Mouse (Mus musculus): ENCODE measurements around the gene Hsd17b11.
"Not testable (repeated sequence)": the region's sequence is repeated elsewhere in the genome, so short reads cannot be mapped to it uniquely, and the experiment has no call there.

The Hsd17b11 gene

DNA sequence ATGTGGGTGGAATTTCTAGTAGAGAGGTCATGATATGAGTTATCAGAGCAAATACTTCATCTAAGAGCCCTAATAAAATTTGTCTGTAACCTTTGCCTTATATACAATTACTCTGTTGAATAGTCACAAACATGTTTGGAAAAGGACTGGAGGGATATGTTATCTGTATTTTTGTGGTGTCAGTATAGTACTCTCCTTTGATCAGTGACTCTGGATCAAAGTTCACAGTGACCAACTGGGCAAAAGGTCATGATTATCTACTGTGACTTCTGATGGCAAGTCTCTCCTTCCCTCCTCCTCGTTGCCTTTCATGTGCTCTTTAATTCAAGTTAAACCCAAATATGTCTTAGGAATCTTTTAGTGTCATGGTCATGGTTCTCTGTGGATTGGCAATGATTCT lies 14.1 kb upstream of the Hsd17b11 start:
- DNase-seq (ENCODE audit: low spot score) = no peak

- DNase-seq (ENCODE audit: low spot score) = no peak
Observed at GRCm38 (mm10) chr5:104035066-104035465, 13.3 kb upstream of the Hsd17b11 start.

GRCm38 (mm10) chr5:104032434-104033097 lies 10.8 kb upstream of the Hsd17b11 start:
- no peak for DNase-seq (ENCODE audit: low spot score)

- no peak for DNase-seq (ENCODE audit: low spot score)
Observed at GRCm38 (mm10) chr5:104025245-104025854, 3.6 kb upstream of the Hsd17b11 start.

DNA sequence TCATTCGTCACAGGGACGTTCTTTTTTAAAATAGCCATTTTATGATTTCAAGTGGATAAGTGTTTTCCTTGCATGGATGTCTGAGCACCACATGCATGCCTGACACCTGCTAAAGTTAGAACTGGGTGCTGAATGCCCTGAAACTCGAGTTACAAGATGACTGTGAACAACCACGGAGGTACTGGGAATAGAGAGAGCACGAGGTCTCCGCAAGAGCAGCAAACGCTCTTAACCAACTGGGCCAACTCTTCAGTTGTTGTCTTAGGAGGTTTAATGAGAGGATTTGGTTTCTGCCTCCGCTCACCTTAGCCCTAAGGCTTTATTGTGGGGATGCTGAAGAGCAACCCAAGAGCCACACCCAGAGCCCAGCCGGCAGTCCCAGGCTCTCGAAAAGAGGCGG lies 3.0 kb upstream of the Hsd17b11 start:
- DNase-seq (ENCODE audit: low spot score) = no peak

DNA sequence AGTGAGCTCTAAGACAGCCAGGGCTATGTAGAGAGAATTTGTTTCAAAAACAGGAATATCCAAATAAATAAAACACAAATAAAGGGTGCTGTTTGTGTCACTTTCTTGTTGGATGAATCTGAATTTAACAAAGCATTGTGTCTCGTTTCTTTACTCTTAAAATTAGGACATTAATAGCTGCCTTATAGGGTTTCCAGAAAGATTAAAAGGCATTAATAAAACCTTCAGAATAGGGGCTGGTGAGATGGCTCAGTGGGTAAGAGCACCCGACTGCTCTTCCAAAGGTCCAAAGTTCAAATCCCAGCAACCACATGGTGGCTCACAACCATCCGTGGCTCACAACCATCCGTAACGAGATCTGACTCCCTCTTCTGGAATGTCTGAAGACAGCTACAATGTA lies 2.5 kb upstream of the Hsd17b11 start:
- not testable (repeated sequence) for DNase-seq (ENCODE audit: low spot score)

DNA sequence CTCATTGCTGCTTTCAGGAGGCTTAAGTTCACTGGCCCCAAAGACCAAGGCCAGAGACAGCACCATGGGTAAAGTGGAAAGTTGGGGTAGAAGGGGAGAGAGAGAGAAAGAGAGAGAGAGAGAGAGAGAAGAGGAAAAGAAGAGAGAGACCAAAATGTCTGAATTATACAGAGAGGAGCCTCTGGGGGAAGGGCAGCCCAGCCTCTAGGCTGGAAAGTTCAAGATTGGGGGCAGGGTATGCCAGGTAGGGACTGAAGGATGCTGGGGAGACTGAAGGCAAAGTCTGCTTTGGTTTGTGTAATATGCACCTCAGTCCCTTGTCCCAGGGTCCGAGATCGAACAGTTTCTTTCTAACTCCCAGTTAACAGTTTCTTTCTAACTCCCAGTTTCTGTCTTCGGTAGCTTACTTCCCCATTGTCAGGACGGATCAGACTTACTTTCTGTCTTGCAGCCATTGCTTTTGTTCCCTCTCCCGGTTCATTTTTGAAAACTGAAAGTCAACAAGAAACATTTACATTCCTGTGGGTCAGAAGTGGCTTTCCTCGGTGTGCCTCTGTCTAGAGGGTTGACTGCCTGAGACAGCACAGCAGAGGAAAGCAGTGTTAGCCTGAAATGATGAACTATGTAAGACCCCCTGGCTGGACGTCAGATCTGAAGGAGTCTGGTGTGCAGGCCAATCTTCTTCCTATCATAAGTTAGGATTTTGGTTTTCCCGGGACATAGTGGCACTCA lies 1.7 kb upstream of the Hsd17b11 start:
- no peak for DNase-seq (ENCODE audit: low spot score)

GRCm38 (mm10) chr5:104022558-104022957 lies 839 bp upstream of the Hsd17b11 start:
- no peak for DNase-seq (ENCODE audit: low spot score)

- DNase-seq (ENCODE audit: low spot score) = no peak
Observed at GRCm38 (mm10) chr5:104011419-104011818, 10.3 kb downstream of the Hsd17b11 start.

DNA sequence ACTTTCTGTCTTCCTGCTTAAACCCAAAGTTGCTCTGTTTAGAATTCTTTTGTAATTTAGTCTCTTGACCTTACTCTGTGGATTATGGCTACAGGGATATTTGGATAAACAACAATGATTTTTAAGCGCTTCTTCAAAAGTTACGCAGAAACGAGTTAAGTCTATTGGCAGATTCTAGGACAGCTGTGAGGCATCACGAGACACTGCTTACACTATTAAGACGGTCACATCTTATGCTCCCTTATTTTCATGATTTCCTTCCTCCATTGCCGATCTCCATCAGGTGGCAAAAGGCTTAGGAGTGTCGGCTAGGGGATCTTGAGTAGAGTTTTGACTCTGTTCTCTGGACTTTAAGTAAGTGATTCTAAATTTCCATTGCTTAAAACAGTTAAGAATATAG lies 11.5 kb downstream of the Hsd17b11 start:
- DNase-seq (ENCODE audit: low spot score) = no peak

DNA sequence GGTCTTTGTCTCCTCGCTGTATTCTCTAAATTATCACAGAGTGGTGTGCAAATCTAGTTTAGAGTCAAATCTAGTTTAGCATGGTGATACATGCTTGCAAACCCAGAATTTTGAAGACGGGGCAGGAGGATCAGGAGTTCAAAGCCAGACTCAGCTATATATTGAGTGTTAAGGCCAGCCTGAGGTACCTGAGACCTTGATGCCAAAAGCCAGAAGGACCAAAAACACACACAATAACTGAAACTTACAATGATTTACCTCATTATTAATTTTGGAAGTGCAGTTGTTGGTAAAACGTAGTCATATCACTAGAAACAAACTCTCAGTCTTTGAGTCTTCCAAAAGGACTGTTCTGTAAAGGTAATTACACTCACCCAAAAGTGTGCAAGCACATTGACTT lies 12.3 kb downstream of the Hsd17b11 start:
- DNase-seq (ENCODE audit: low spot score) = no peak

- no peak for DNase-seq (ENCODE audit: low spot score)
Observed at GRCm38 (mm10) chr5:104007801-104008200, 13.9 kb downstream of the Hsd17b11 start.

DNA sequence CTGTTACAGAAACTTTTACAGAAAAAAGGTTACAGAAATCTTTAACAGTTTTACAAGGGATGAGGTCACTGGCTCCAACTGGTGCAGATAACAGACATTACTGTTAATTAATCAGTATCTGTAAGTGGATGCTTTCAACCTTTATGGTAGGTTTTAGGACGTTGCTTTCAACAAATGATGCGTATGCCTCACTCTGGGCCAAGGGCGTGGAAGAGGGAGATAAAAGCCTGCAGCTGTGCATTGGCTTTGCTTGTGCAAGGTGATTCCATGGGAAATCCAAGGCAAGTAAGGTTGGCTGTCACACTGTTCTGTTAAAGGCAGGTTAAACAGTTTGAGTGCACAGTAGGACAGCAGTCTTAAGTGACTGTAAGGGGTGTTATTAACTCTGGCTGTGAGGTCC lies 14.9 kb downstream of the Hsd17b11 start:
- DNase-seq (ENCODE audit: low spot score) = no peak

- DNase-seq (ENCODE audit: low spot score) = no peak
Observed at GRCm38 (mm10) chr5:104003955-104004354, 17.8 kb downstream of the Hsd17b11 start.

DNA sequence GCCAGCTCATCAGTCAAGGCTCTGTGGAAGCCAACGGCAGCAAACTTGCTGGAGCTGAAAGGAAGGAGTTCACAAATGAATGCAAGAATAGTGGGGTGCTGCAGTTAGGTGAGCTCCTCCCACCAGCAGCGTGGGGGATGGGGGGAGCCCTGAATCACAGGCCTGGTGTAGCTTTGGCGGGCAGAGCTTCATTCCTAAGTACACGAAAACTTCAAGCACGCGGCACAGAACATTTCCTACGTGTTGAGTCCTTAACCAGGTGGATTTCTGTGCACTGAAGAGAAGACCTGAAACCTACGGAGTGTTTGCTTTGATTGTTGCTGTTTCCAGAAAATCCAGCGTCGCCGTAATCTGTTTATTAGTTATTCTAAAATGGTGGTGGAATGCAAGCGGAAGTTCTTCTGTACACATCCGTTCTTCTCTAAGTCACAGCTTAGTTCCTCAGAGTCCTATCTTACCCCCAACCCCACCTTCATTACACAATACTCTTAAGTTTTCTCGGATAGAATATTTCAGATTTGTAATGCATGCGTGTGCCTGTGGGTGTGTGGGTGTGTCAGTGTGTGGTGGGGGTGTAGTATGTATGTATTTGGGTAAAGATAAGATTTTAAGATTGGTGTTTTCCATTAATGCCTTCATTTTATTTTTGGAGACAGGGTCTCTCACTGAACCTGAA lies 18.3 kb downstream of the Hsd17b11 start:
- no peak for DNase-seq (ENCODE audit: low spot score)

- no peak for DNase-seq (ENCODE audit: low spot score)
Observed at GRCm38 (mm10) chr5:104002549-104003255, 19.0 kb downstream of the Hsd17b11 start.

GRCm38 (mm10) chr5:103999738-104000137 lies 22.0 kb downstream of the Hsd17b11 start:
- peak; percentile 42 for DNase-seq (ENCODE audit: low spot score)

- peak; percentile 49 for DNase-seq (ENCODE audit: low spot score)
Observed at GRCm38 (mm10) chr5:103998739-103999138, 23.0 kb downstream of the Hsd17b11 start.

DNA sequence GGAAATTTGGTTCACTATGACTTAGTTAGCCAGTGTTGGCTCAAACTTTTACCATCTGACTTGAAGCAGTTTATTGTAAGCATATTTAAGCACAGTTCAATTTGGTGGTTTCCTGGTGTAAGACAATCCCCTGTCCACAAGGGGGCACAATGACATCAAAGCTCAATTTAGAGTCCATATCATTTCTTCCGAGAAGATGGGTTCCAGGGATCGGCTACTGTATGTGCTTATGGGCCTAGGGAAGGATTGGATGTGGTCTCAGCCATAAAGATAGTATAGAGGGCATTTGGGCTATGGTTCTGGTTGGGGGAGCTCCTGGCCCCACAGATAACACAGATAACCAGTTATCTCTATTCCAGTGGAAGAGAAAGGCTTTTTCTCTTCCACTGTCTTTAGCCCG lies 26.5 kb downstream of the Hsd17b11 start:
- no peak for DNase-seq (ENCODE audit: low spot score)

DNA sequence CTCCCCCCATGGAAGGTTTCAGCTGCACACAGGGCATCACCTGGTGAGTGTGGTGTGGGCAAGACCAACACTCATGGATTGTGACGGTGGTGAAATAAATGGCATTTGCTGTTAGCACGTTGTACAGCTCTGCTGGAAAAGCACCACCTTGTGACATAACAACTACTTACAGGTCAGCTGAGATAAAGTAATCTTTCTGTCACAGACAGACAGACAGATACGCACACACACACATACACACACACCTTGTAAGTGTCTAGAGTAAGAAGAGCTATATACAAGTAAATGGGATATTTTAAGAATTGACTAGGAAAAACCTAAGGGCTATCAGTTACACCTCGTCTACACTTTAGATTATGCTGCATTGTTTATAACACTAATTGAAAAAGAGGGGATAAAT lies 27.1 kb downstream of the Hsd17b11 start:
- DNase-seq (ENCODE audit: low spot score) = no peak

DNA sequence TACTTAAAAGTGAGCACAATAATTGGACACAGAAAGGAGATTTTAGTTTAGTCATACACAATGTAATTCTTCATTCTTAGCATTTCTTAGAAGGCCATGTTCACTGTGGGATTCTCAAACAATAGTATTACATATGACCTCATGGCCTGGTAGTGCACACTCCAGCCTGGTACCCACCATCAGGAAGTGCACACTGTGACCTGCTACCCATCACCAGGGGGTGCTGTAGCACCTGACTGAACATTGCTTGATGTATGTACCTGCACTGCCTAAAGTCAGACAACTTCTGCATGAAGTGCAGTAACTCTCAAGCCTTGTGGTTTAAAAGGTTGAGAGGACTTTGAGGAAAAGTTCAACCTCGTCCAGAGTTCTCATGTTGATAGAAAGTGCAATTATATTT lies 28.1 kb downstream of the Hsd17b11 start:
- DNase-seq (ENCODE audit: low spot score) = no peak

DNA sequence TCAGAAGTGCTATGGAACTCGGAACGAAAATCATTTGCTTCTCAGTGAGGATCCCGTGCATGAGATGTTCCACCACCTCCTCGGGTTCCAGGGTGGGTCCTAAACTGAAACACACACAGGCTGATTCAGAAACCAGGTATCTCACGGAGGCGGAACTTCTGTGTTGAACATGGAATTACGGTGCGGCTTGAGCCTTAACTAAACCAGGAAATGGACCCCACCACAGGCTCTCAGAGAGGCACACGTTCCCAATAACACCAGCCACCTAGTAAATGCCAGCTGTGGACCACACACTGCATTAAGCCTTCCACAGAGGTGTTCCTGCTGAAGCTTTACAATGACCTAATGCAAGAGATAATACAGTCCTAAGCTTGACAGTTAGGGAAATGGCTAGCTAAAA lies 28.9 kb downstream of the Hsd17b11 start:
- DNase-seq (ENCODE audit: low spot score) = no peak

All from ovary, adult 18-20 months (tissue).